Mouse (Mus musculus): ENCODE results near the gene Dyrk1b.
A peak's percentile ranks its signal among the peaks of the same experiment; 100 is the strongest.
"Not testable (repeated sequence)": the region's sequence is repeated elsewhere in the genome, so short reads cannot be mapped to it uniquely, and the experiment has no call there.

Dyrk1b gene

GRCm38 (mm10) chr7:28196528-28196927 lies 17.3 kb downstream of the Dyrk1b start:
- DNase-seq, result no peak

GRCm38 (mm10) chr7:28199054-28199453 lies 19.8 kb downstream of the Dyrk1b start:
- DNase-seq, result no peak

GRCm38 (mm10) chr7:28203207-28204108 lies 24.2 kb downstream of the Dyrk1b start:
- peak; percentile 80 for DNase-seq

GRCm38 (mm10) chr7:28206044-28206600 lies 26.9 kb downstream of the Dyrk1b start:
- DNase-seq, result peak; percentile 58

- DNase-seq, result no peak
These were observed 29.2 kb downstream of the Dyrk1b start for GRCm38 (mm10) chr7:28208396-28208987.

- peak; percentile 72 for DNase-seq
These were observed 29.8 kb downstream of the Dyrk1b start for GRCm38 (mm10) chr7:28208988-28209508.

- no peak for DNase-seq
These were observed 31.5 kb downstream of the Dyrk1b start for GRCm38 (mm10) chr7:28210731-28211130.

GRCm38 (mm10) chr7:28214142-28214541 lies 34.9 kb downstream of the Dyrk1b start:
- peak; percentile 80 for DNase-seq

GRCm38 (mm10) chr7:28215950-28216349 lies 36.7 kb downstream of the Dyrk1b start:
- DNase-seq, result not testable (repeated sequence)

GRCm38 (mm10) chr7:28217811-28218210 lies 38.5 kb downstream of the Dyrk1b start:
- peak; percentile 64 for DNase-seq

- peak; percentile 90 for DNase-seq
These were observed 39.9 kb downstream of the Dyrk1b start for GRCm38 (mm10) chr7:28218951-28219740.

GRCm38 (mm10) chr7:28226836-28227235 lies 47.6 kb downstream of the Dyrk1b start:
- not testable (repeated sequence) for DNase-seq

GRCm38 (mm10) chr7:28227421-28227820 lies 48.2 kb downstream of the Dyrk1b start:
- peak; percentile 35 for DNase-seq
